ENCODE assay signal across 8 mouse cellular contexts in genomic region chr11:36036061-36036695, GRCm38 (mm10). TPM values are rescaled to one million over a fixed set of nuclear protein-coding genes. Genes with fewer than 3 reads are reported as not detected.
DNase-seq lines count a peak whose midpoint lies in the region; ATAC-seq lines count a peak whose summit lies in the region.

No protein-coding gene starts in this region.

- no peaks in the 10 kb centered on the region for H3K27me3 ChIP-seq in hindbrain, embryonic 15.5 days
- H3K27me3 ChIP-seq in stomach, embryonic 15.5 days (replicated peaks), result no peaks in the 10 kb centered on the region

- H3K4me3 ChIP-seq in hindbrain, embryonic 15.5 days, result no peak overlapping the region
- H3K4me3 ChIP-seq in stomach, embryonic 15.5 days (replicated peaks), result no peak overlapping the region

- H3K4me2 ChIP-seq in hindbrain, embryonic 15.5 days, result no peak overlapping the region
- H3K4me2 ChIP-seq in stomach, embryonic 15.5 days, result no peak overlapping the region

- ATAC-seq in hindbrain, embryonic 15.5 days (ENCODE audit: low FRiP score, low read depth), result peak; percentile 87
- ATAC-seq in stomach, embryonic 15.5 days (ENCODE audit: insufficient read depth, low FRiP score, low read depth), result peak; percentile 85
- no peak for ATAC-seq in megakaryocyte-erythroid progenitor cell, adult 5-6 weeks (replicated peaks; ENCODE audit: low FRiP score, low TSS enrichment, poor library complexity, severe bottlenecking)

- WGBS in hindbrain, embryonic 15.5 days, result 24% methylated on average over 7 of the region's 7 CpGs
- 28% methylated on average over 7 of the region's 7 CpGs for WGBS in stomach, embryonic 15.5 days

- no peak overlapping the region for H3K9ac ChIP-seq in hindbrain, embryonic 15.5 days
- H3K9ac ChIP-seq in stomach, embryonic 15.5 days, result no peak overlapping the region

- H3K36me3 ChIP-seq in hindbrain, embryonic 15.5 days, result peaks cover 3% of the 10 kb centered on the region; the same call in 1 of the 2 replicates
- H3K36me3 ChIP-seq in stomach, embryonic 15.5 days, result no peaks in the 10 kb centered on the region

- DNase-seq in Muller cell, postnatal 12 days (ENCODE audit: inconsistent ontology term), result peak; percentile 89
- peak; percentile 59 for DNase-seq in cerebellum, adult 11 months
- peak; percentile 88 for DNase-seq in gastrocnemius, adult 18-20 months (ENCODE audit: low spot score)
- DNase-seq in layer of hippocampus, postnatal 14 days (ENCODE audit: low spot score in 2 of 2), result peak; percentile 51 to 75
- DNase-seq in mesoderm, embryonic 11.5 days (ENCODE audit: low read depth, low spot score), result peak; percentile 67

- peak overlapping the region; percentile 50 for H3K27ac ChIP-seq in hindbrain, embryonic 15.5 days (replicated peaks)
- H3K27ac ChIP-seq in stomach, embryonic 15.5 days, result 0 out of 2 replicates have a peak overlapping the region, but pooled peaks have one; percentile 16

- no peaks in the 10 kb centered on the region for H3K9me3 ChIP-seq in hindbrain, embryonic 15.5 days
- H3K9me3 ChIP-seq in stomach, embryonic 15.5 days, result no peaks in the 10 kb centered on the region

- H3K4me1 ChIP-seq in hindbrain, embryonic 15.5 days (replicated peaks), result peaks cover 31% of the 10 kb centered on the region
- H3K4me1 ChIP-seq in stomach, embryonic 15.5 days, result peaks cover 9% of the 10 kb centered on the region

RNA-seq across cellular contexts. Expression of gene Wwc1, which starts 55.9 kb away (rescaled TPM):
- total RNA-seq in gastrocnemius, adult 18-20 months (2021), result under 1 TPM; 0.07 to 0.25 TPM
- polyA plus RNA-seq in hindbrain, embryonic 15.5 days (2015; fragmentation: Nextera tagmentation; extraction: Ambion mirVana), result 13.5 and 13.8 TPM in 2 replicates
- 100 to 1,000 TPM; 101 to 113 TPM for total RNA-seq in layer of hippocampus, postnatal 14 days (2021)
- 10.9 and 12.6 TPM in 2 replicates for polyA plus RNA-seq in stomach, embryonic 15.5 days (2015; fragmentation: Nextera tagmentation; extraction: Ambion mirVana)
- not detected in 2 replicates for total RNA-seq in megakaryocyte-erythroid progenitor cell, adult 5-6 weeks (2014; fragmentation: Nextera tagmentation)
- total RNA-seq in megakaryocyte-erythroid progenitor cell, adult 5-6 weeks (2017), result not detected in 2 replicates

Comparison
In these comparisons a context has a peak if more than half of its experiments do, and no peak if none do; other contexts are left out.
1. RNA of gene Wwc1, which starts 55.9 kb away (total RNA-seq): 101 to 113 TPM in layer of hippocampus, postnatal 14 days; 0.07 to 0.25 TPM in gastrocnemius, adult 18-20 months and not detected in megakaryocyte-erythroid progenitor cell, adult 5-6 weeks; every median in the first group is over 10 times any median in the second.
2. Peak in every context shown above with its lines, with median percentiles within 50 percentile points of each other: DNase-seq.